Mouse (Mus musculus) lung, adult 2 months (tissue): ENCODE measurements around the gene Krtap11-1. TPM values are rescaled to one million over a fixed set of nuclear protein-coding genes. Genes with fewer than 3 reads are reported as not detected.

Experiments used
- DNase-seq: peaks from one replicate; pipeline ENCODE4 v3.0.0; 2022
- H3K4me1 ChIP-seq: fragments of 200-500 bp; 2 replicates; pipeline ENCODE4 v1.6.1; 2011; ENCODE audit warnings: low read length; ENCODE audit not compliant: control insufficient read depth, insufficient read depth
- H3K4me3 ChIP-seq: fragments of 200-500 bp; replicated peaks from 2 replicates; pipeline ENCODE3; 2011; ENCODE audit warnings: low read depth, mild to moderate bottlenecking, control low read depth, low read length; ENCODE audit errors: extremely low read depth
- CTCF ChIP-seq: fragments of 200-500 bp; IDR thresholded peaks from 2 replicates; pipeline ENCODE4 v1.5.1; 2011; ENCODE audit warnings: mild to moderate bottlenecking, low read length, control low read depth; ENCODE audit not compliant: insufficient read depth
- POLR2A ChIP-seq: fragments of 200-500 bp; IDR thresholded peaks from 2 replicates; pipeline ENCODE4 v1.6.1; 2011; ENCODE audit warnings: low read depth, mild to moderate bottlenecking, control low read depth, low read length, borderline replicate concordance; ENCODE audit errors: extremely low read depth
- WGBS: fragments of 180-500 bp; shearing (Covaris S2); methylation state at CpG from one replicate; pipeline ENCODE4 v1.1.7; 2018; 5-methylcytosine and 5-hydroxymethylcytosine counted together
- polyA plus RNA-seq: library from polyadenylated mRNA; depleted of rRNA; stranded (reverse); fragments of >200 nt; gene quantifications from 2 replicates; pipeline ENCODE4 v1.2.3, GENCODE M21; 2012; rRNA removed

Krtap11-1 gene
- polyA plus RNA-seq, 1 experiment, result not detected

GRCm38 (mm10) chr16:89570516-89570915, 467 bp downstream of the Krtap11-1 start:
- no peak for DNase-seq
- TF ChIP-seq POLR2A, result no peak
- no peak for TF ChIP-seq CTCF
- H3K4me1 ChIP-seq, result no peaks in the 10 kb centered on the region
- H3K4me3 ChIP-seq, result no peak overlapping the region
- WGBS, result 89% methylated on average over 9 of the region's 9 CpGs

GRCm38 (mm10) chr16:89569136-89569535, 1.8 kb downstream of the Krtap11-1 start:
- WGBS, result 91% methylated on average over 6 of the region's 6 CpGs
- Histone ChIP-seq H3K4me1 (no peaks in the 10 kb centered on the region), H3K4me3 (no peak overlapping the region)
- no peak for DNase-seq
- no peak for TF ChIP-seq CTCF
- TF ChIP-seq POLR2A, result no peak

- Histone ChIP-seq H3K4me3 (no peak overlapping the region), H3K4me1 (no peaks in the 10 kb centered on the region)
- DNase-seq, result no peak
- 65% methylated on average over 7 of the region's 7 CpGs for WGBS
- TF ChIP-seq POLR2A (no peak), CTCF (no peak)
Observed at GRCm38 (mm10) chr16:89568141-89568540, 2.8 kb downstream of the Krtap11-1 start.

- TF ChIP-seq CTCF (no peak), POLR2A (no peak)
- DNase-seq, result no peak
- no peaks in the 10 kb centered on the region for H3K4me1 ChIP-seq
- no peak overlapping the region for H3K4me3 ChIP-seq
Observed at GRCm38 (mm10) chr16:89550298-89550697, 20.7 kb downstream of the Krtap11-1 start.

GRCm38 (mm10) chr16:89538031-89538484, 32.9 kb downstream of the Krtap11-1 start:
- Histone ChIP-seq H3K4me3 (no peak overlapping the region), H3K4me1 (no peaks in the 10 kb centered on the region)
- TF ChIP-seq CTCF (no peak), POLR2A (no peak)
- WGBS, result 85% methylated on average over 5 of the region's 5 CpGs
- no peak for DNase-seq

- TF ChIP-seq CTCF (no peak), POLR2A (no peak)
- no peak for DNase-seq
- 93% methylated on average over 6 of the region's 6 CpGs for WGBS
- H3K4me3 ChIP-seq, result no peak overlapping the region
- no peaks in the 10 kb centered on the region for H3K4me1 ChIP-seq
Observed at GRCm38 (mm10) chr16:89537349-89537748, 33.6 kb downstream of the Krtap11-1 start.

GRCm38 (mm10) chr16:89530547-89530946, 40.4 kb downstream of the Krtap11-1 start:
- TF ChIP-seq POLR2A (no peak), CTCF (no peak)
- no peak for DNase-seq
- H3K4me3 ChIP-seq, result no peak overlapping the region
- H3K4me1 ChIP-seq, result no peaks in the 10 kb centered on the region
- WGBS, result 42% methylated on average over 7 of the region's 7 CpGs

GRCm38 (mm10) chr16:89529846-89530245, 41.1 kb downstream of the Krtap11-1 start:
- no peak for TF ChIP-seq CTCF
- TF ChIP-seq POLR2A, result no peak
- WGBS, result 56% methylated on average over 7 of the region's 7 CpGs

GRCm38 (mm10) chr16:89528380-89528779, 42.6 kb downstream of the Krtap11-1 start:
- WGBS, result 73% methylated on average over 3 of the region's 3 CpGs
- TF ChIP-seq POLR2A (no peak), CTCF (no peak)

More at GRCm38 (mm10) chr16:89529846-89530245, 41.1 kb downstream of the Krtap11-1 start:
- no peaks in the 10 kb centered on the region for H3K4me1 ChIP-seq
- no peak overlapping the region for H3K4me3 ChIP-seq
- no peak for DNase-seq

GRCm38 (mm10) chr16:89520996-89521395, 50.0 kb downstream of the Krtap11-1 start:
- 73% methylated on average over 4 of the region's 4 CpGs for WGBS
- H3K4me1 ChIP-seq, result no peaks in the 10 kb centered on the region
- no peak overlapping the region for H3K4me3 ChIP-seq
- TF ChIP-seq POLR2A (no peak), CTCF (no peak)
- DNase-seq, result peak; percentile 3

More at GRCm38 (mm10) chr16:89528380-89528779, 42.6 kb downstream of the Krtap11-1 start:
- Histone ChIP-seq H3K4me3 (no peak overlapping the region), H3K4me1 (no peaks in the 10 kb centered on the region)
- no peak for DNase-seq

- WGBS, result 91% methylated on average over 2 of the region's 2 CpGs
- TF ChIP-seq POLR2A (no peak), CTCF (no peak)
- no peak overlapping the region for H3K4me3 ChIP-seq
Observed at GRCm38 (mm10) chr16:89520555-89520954, 50.4 kb downstream of the Krtap11-1 start.

More at GRCm38 (mm10) chr16:89520555-89520954, 50.4 kb downstream of the Krtap11-1 start:
- no peaks in the 10 kb centered on the region for H3K4me1 ChIP-seq
- no peak for DNase-seq

Other genes starting within 250 kb of the Krtap11-1 start
- not detected in 2 replicates for gene Krtap21-1, start 167.3 kb downstream of the Krtap11-1 start, polyA plus RNA-seq
- not detected in 2 replicates for gene Krtap6-2, start 151.1 kb downstream of the Krtap11-1 start, polyA plus RNA-seq
- gene Krtap8-1, start 83.2 kb downstream of the Krtap11-1 start, polyA plus RNA-seq, result not detected in 2 replicates
- gene Krtap7-1, start 62.9 kb downstream of the Krtap11-1 start, polyA plus RNA-seq, result not detected in 2 replicates